Mouse (Mus musculus): Measurements from ENCODE around the gene Cilp.

- no peak for TF ChIP-seq POLR2A (IDR thresholded peaks at IDR 0.05; ENCODE audit: borderline replicate concordance, low read depth, low read length)
- TF ChIP-seq CTCF (IDR thresholded peaks at IDR 0.05; ENCODE audit: low read depth, low read length), result no peak
These were observed 8.9 kb downstream of the Cilp start for GRCm38 (mm10) chr9:65273873-65274272.

Measured in bone marrow macrophage, adult 2 months (primary cell).